Mouse (Mus musculus): ENCODE results near the gene Amigo3. TPM values are rescaled to one million over a fixed set of nuclear protein-coding genes. Genes with fewer than 3 reads are reported as not detected.

The Amigo3 gene
- polyA plus RNA-seq, 1 experiment = 0.24 TPM

GRCm38 (mm10) chr9:108094184-108094941, 41.4 kb downstream of the Amigo3 start, which contains the start of gene Apeh:
Gene Apeh, minus strand, starts transcription at chr9:108094606.
- no peaks in the 10 kb centered on the region for H3K27me3 ChIP-seq (ENCODE audit: control insufficient read depth, insufficient read depth, low read length, poor library complexity, severe bottlenecking)
- TF ChIP-seq CTCF (IDR thresholded peaks at IDR 0.05; ENCODE audit: low read depth, low read length) = no peak
- TF ChIP-seq POLR2A (IDR thresholded peaks at IDR 0.05; ENCODE audit: insufficient read depth, low read length) = peak; percentile 16

GRCm38 (mm10) chr9:108094998-108095411, 42.0 kb downstream of the Amigo3 start:
- Histone ChIP-seq H3K9me3 (replicated peaks; ENCODE audit: control insufficient read depth, insufficient read depth, low read length, poor library complexity, severe bottlenecking) (no peaks in the 10 kb centered on the region), H3K9ac (ENCODE audit: low read depth, poor library complexity, severe bottlenecking) (peak overlapping the region; percentile 87), H3K36me3 (ENCODE audit: control insufficient read depth, insufficient read depth, low read length, poor library complexity, severe bottlenecking) (peaks cover 10% of the 10 kb centered on the region), H3K27ac (ENCODE audit: insufficient read depth, low read length) (no peak overlapping the region), H3K4me3 (ENCODE audit: low read depth, low read length) (peak overlapping the region; percentile 37), H3K4me1 (ENCODE audit: control insufficient read depth, insufficient read depth, low read length) (peaks cover 5% of the 10 kb centered on the region), H3K27me3 (ENCODE audit: control insufficient read depth, insufficient read depth, low read length, poor library complexity, severe bottlenecking) (no peaks in the 10 kb centered on the region)
- TF ChIP-seq POLR2A (IDR thresholded peaks at IDR 0.05; ENCODE audit: insufficient read depth, low read length) = no peak
- no peak for TF ChIP-seq EP300 (IDR thresholded peaks at IDR 0.05; ENCODE audit: insufficient read depth, low read depth, low read length)
- TF ChIP-seq CTCF (IDR thresholded peaks at IDR 0.05; ENCODE audit: low read depth, low read length) = no peak

More at GRCm38 (mm10) chr9:108094184-108094941, 41.4 kb downstream of the Amigo3 start, which contains the start of gene Apeh:
- Histone ChIP-seq H3K27ac (ENCODE audit: insufficient read depth, low read length) (0 out of 2 replicates have a peak within 1 kb of the TSS, but pooled peaks have one; percentile 7), H3K36me3 (ENCODE audit: control insufficient read depth, insufficient read depth, low read length, poor library complexity, severe bottlenecking) (peaks cover 10% of the 10 kb centered on the region), H3K9ac (ENCODE audit: low read depth, poor library complexity, severe bottlenecking) (peak within 1 kb of the TSS; percentile 87), H3K4me1 (ENCODE audit: control insufficient read depth, insufficient read depth, low read length) (peaks cover 3% of the 10 kb centered on the region), H3K4me3 (ENCODE audit: low read depth, low read length) (peak within 1 kb of the TSS; percentile 99), H3K9me3 (replicated peaks; ENCODE audit: control insufficient read depth, insufficient read depth, low read length, poor library complexity, severe bottlenecking) (no peaks in the 10 kb centered on the region)

GRCm38 (mm10) chr9:108095518-108095917, 42.6 kb downstream of the Amigo3 start:
- Histone ChIP-seq H3K27me3 (ENCODE audit: control insufficient read depth, insufficient read depth, low read length, poor library complexity, severe bottlenecking) (no peaks in the 10 kb centered on the region), H3K4me1 (ENCODE audit: control insufficient read depth, insufficient read depth, low read length) (peaks cover 5% of the 10 kb centered on the region), H3K9me3 (replicated peaks; ENCODE audit: control insufficient read depth, insufficient read depth, low read length, poor library complexity, severe bottlenecking) (no peaks in the 10 kb centered on the region), H3K4me3 (ENCODE audit: low read depth, low read length) (no peak overlapping the region), H3K36me3 (ENCODE audit: control insufficient read depth, insufficient read depth, low read length, poor library complexity, severe bottlenecking) (peaks cover 10% of the 10 kb centered on the region), H3K9ac (ENCODE audit: low read depth, poor library complexity, severe bottlenecking) (no peak overlapping the region), H3K27ac (ENCODE audit: insufficient read depth, low read length) (no peak overlapping the region)
- TF ChIP-seq EP300 (IDR thresholded peaks at IDR 0.05; ENCODE audit: insufficient read depth, low read depth, low read length) = no peak
- TF ChIP-seq CTCF (IDR thresholded peaks at IDR 0.05; ENCODE audit: low read depth, low read length) = peak; percentile 68

GRCm38 (mm10) chr9:108095949-108096712, 43.2 kb downstream of the Amigo3 start:
- Histone ChIP-seq H3K9me3 (replicated peaks; ENCODE audit: control insufficient read depth, insufficient read depth, low read length, poor library complexity, severe bottlenecking) (no peaks in the 10 kb centered on the region), H3K9ac (ENCODE audit: low read depth, poor library complexity, severe bottlenecking) (no peak overlapping the region), H3K4me3 (ENCODE audit: low read depth, low read length) (no peak overlapping the region), H3K27ac (ENCODE audit: insufficient read depth, low read length) (no peak overlapping the region), H3K27me3 (ENCODE audit: control insufficient read depth, insufficient read depth, low read length, poor library complexity, severe bottlenecking) (no peaks in the 10 kb centered on the region), H3K4me1 (ENCODE audit: control insufficient read depth, insufficient read depth, low read length) (peaks cover 5% of the 10 kb centered on the region), H3K36me3 (ENCODE audit: control insufficient read depth, insufficient read depth, low read length, poor library complexity, severe bottlenecking) (peaks cover 5% of the 10 kb centered on the region)
- TF ChIP-seq EP300 (IDR thresholded peaks at IDR 0.05; ENCODE audit: insufficient read depth, low read depth, low read length) (no peak), CTCF (IDR thresholded peaks at IDR 0.05; ENCODE audit: low read depth, low read length) (no peak), POLR2A (IDR thresholded peaks at IDR 0.05; ENCODE audit: insufficient read depth, low read length) (no peak)

- H3K36me3 ChIP-seq (ENCODE audit: control insufficient read depth, insufficient read depth, low read length, poor library complexity, severe bottlenecking) = no peaks in the 10 kb centered on the region
- no peaks in the 10 kb centered on the region for H3K27me3 ChIP-seq (ENCODE audit: control insufficient read depth, insufficient read depth, low read length, poor library complexity, severe bottlenecking)
- no peaks in the 10 kb centered on the region for H3K9me3 ChIP-seq (replicated peaks; ENCODE audit: control insufficient read depth, insufficient read depth, low read length, poor library complexity, severe bottlenecking)
- H3K4me1 ChIP-seq (ENCODE audit: control insufficient read depth, insufficient read depth, low read length) = peaks cover 5% of the 10 kb centered on the region
- no peak for TF ChIP-seq EP300 (IDR thresholded peaks at IDR 0.05; ENCODE audit: insufficient read depth, low read depth, low read length)
- TF ChIP-seq POLR2A (IDR thresholded peaks at IDR 0.05; ENCODE audit: insufficient read depth, low read length) = no peak
- no peak for TF ChIP-seq CTCF (IDR thresholded peaks at IDR 0.05; ENCODE audit: low read depth, low read length)
- H3K4me3 ChIP-seq (ENCODE audit: low read depth, low read length) = no peak overlapping the region
- H3K9ac ChIP-seq (ENCODE audit: low read depth, poor library complexity, severe bottlenecking) = no peak overlapping the region
- H3K27ac ChIP-seq (ENCODE audit: insufficient read depth, low read length) = no peak overlapping the region
Observed at GRCm38 (mm10) chr9:108099619-108100018, 46.7 kb downstream of the Amigo3 start.
